ENCODE assay signal across 8 mouse cellular contexts in genomic region chr16:18211417-18212171, GRCm38 (mm10). TPM values are rescaled to one million over a fixed set of nuclear protein-coding genes. Genes with fewer than 3 reads are reported as not detected.
DNase-seq lines count a peak whose midpoint lies in the region; ATAC-seq lines count a peak whose summit lies in the region.

No protein-coding gene starts in this region.

- no peaks in the 10 kb centered on the region for H3K27me3 ChIP-seq in intestine, embryonic 14.5 days (replicated peaks; ENCODE audit: control insufficient read depth, insufficient read depth, low read length)
- peaks cover 21% of the 10 kb centered on the region; the same call in 1 of the 2 replicates for H3K27me3 ChIP-seq in midbrain, embryonic 10.5 days (ENCODE audit: low read depth, poor library complexity, severe bottlenecking)

- no peak overlapping the region for H3K4me2 ChIP-seq in intestine, embryonic 14.5 days (ENCODE audit: low read length)

- H3K9me3 ChIP-seq in intestine, embryonic 14.5 days (ENCODE audit: control insufficient read depth, low read length), result no peaks in the 10 kb centered on the region
- H3K9me3 ChIP-seq in midbrain, embryonic 10.5 days (replicated peaks), result no peaks in the 10 kb centered on the region

- intact Hi-C loops in left cerebral cortex, postnatal 10 days (cut with DNase I), result loop anchor here (1.0 to 10.0 kb wide), 4 partner anchors 93 to 287 kb away; partner anchors contain the start of genes Dgcr6 and Slc25a1

- DNase-seq in T-cell, adult 2 months (ENCODE audit: low spot score), result peak; percentile 67
- DNase-seq in cerebellum, adult 8-10 months, result peak; percentile 95
- peak; percentile 84 to 93 for DNase-seq in frontal cortex, postnatal 10 days (ENCODE audit: low spot score in 2 of 2)
- DNase-seq in intestine, embryonic 14.5 days (ENCODE audit: low spot score), result peak; percentile 97
- DNase-seq in left cerebral cortex, postnatal 10 days (ENCODE audit: extremely low spot score in 1 of 2, low spot score in 2 of 2), result peak; percentile 91 to 94
- DNase-seq in midbrain, embryonic 10.5 days (ENCODE audit: low spot score), result peak; percentile 86
- DNase-seq in right cerebral cortex, postnatal 4 days, result peak; percentile 100
- DNase-seq in urinary bladder, postnatal 4 days (ENCODE audit: low spot score in 2 of 2), result peak; percentile 78 to 92

- no peaks in the 10 kb centered on the region for H3K36me3 ChIP-seq in intestine, embryonic 14.5 days (ENCODE audit: control insufficient read depth, insufficient read depth, low read length)
- H3K36me3 ChIP-seq in midbrain, embryonic 10.5 days, result no peaks in the 10 kb centered on the region

- WGBS in intestine, embryonic 14.5 days, result 43% methylated on average over 10 of the region's 10 CpGs
- 49% methylated on average over 10 of the region's 10 CpGs for WGBS in midbrain, embryonic 10.5 days

- H3K4me3 ChIP-seq in intestine, embryonic 14.5 days (ENCODE audit: low read depth, low read length), result no peak overlapping the region
- no peak overlapping the region for H3K4me3 ChIP-seq in midbrain, embryonic 10.5 days

- ATAC-seq in intestine, embryonic 14.5 days (replicated peaks; ENCODE audit: low FRiP score, low TSS enrichment, low read depth), result peak; percentile 53

- 0 out of 2 replicates have a peak, but pooled peaks cover 4% of the 10 kb centered on the region for H3K4me1 ChIP-seq in intestine, embryonic 14.5 days (replicated peaks; ENCODE audit: control insufficient read depth, insufficient read depth, low read length)
- peaks cover 38% of the 10 kb centered on the region for H3K4me1 ChIP-seq in midbrain, embryonic 10.5 days

- no peak overlapping the region for H3K9ac ChIP-seq in intestine, embryonic 14.5 days (ENCODE audit: low read length)

- H3K27ac ChIP-seq in intestine, embryonic 14.5 days (ENCODE audit: low read depth), result no peak overlapping the region
- H3K27ac ChIP-seq in midbrain, embryonic 10.5 days (replicated peaks), result no peak overlapping the region

RNA-seq across cellular contexts. Expression of gene Ccdc188, which starts 6.1 kb away (rescaled TPM):
- polyA plus RNA-seq in intestine, embryonic 14.5 days (2014; fragmentation: Nextera tagmentation; extraction: Ambion mirVana), result not detected in 2 replicates
- total RNA-seq in left cerebral cortex, postnatal 10 days (2021), result not detected
- not detected in 2 replicates for polyA plus RNA-seq in midbrain, embryonic 10.5 days (2016; fragmentation: Nextera tagmentation; extraction: Ambion mirVana)

RNA-seq across cellular contexts. Expression of gene Zdhhc8, which starts 23.3 kb away (rescaled TPM):
- 11.5 and 15.1 TPM in 2 replicates for polyA plus RNA-seq in intestine, embryonic 14.5 days (2014; fragmentation: Nextera tagmentation; extraction: Ambion mirVana)
- 100 to 1,000 TPM; 104 TPM for total RNA-seq in left cerebral cortex, postnatal 10 days (2021)
- polyA plus RNA-seq in midbrain, embryonic 10.5 days (2016; fragmentation: Nextera tagmentation; extraction: Ambion mirVana), result 9.4 and 11.3 TPM in 2 replicates

RNA-seq across cellular contexts. Expression of gene Trmt2a, which starts 36.9 kb away (rescaled TPM):
- polyA plus RNA-seq in intestine, embryonic 14.5 days (2014; fragmentation: Nextera tagmentation; extraction: Ambion mirVana), result 110 and 117 TPM in 2 replicates
- 10 to 100 TPM; 46.7 to 53.2 TPM for total RNA-seq in left cerebral cortex, postnatal 10 days (2021)
- polyA plus RNA-seq in midbrain, embryonic 10.5 days (2016; fragmentation: Nextera tagmentation; extraction: Ambion mirVana), result 127 and 132 TPM in 2 replicates

RNA-seq across cellular contexts. Expression of gene Ranbp1, which starts 36.9 kb away (rescaled TPM):
- 725 and 734 TPM in 2 replicates for polyA plus RNA-seq in intestine, embryonic 14.5 days (2014; fragmentation: Nextera tagmentation; extraction: Ambion mirVana)
- 100 to 1,000 TPM; 116 to 122 TPM for total RNA-seq in left cerebral cortex, postnatal 10 days (2021)
- 1,186 and 1,334 TPM in 2 replicates for polyA plus RNA-seq in midbrain, embryonic 10.5 days (2016; fragmentation: Nextera tagmentation; extraction: Ambion mirVana)

RNA-seq across cellular contexts. Expression of gene Gm49776, which starts 46.5 kb away (rescaled TPM):
- 4.4 TPM in 1 of 2 replicates, not detected in the other for polyA plus RNA-seq in intestine, embryonic 14.5 days (2014; fragmentation: Nextera tagmentation; extraction: Ambion mirVana)
- not detected for total RNA-seq in left cerebral cortex, postnatal 10 days (2021)
- 1.9 and 2.2 TPM in 2 replicates for polyA plus RNA-seq in midbrain, embryonic 10.5 days (2016; fragmentation: Nextera tagmentation; extraction: Ambion mirVana)
